Mouse (Mus musculus) ovary, adult 18-20 months (tissue): ENCODE data around the gene Deaf1.

Experiments used
- DNase-seq: peaks from one replicate; pipeline ENCODE4 v3.0.0; 2022; ENCODE audit warnings: low spot score, mixed read lengths

Gene Deaf1

GRCm38 (mm10) chr7:141327469-141328372, at the start of gene Deaf1, which contains the start of gene Tmem80:
TSS of gene Deaf1 (minus strand) at chr7:141327690.
TSS of gene Tmem80 (plus strand) at chr7:141327739.
- peak; percentile 98 for DNase-seq

GRCm38 (mm10) chr7:141374399-141374798, 46.9 kb upstream of the Deaf1 start:
- DNase-seq, result no peak

GRCm38 (mm10) chr7:141373611-141374010, 46.1 kb upstream of the Deaf1 start:
- no peak for DNase-seq

GRCm38 (mm10) chr7:141371942-141372595, 44.6 kb upstream of the Deaf1 start:
- no peak for DNase-seq

- no peak for DNase-seq
These were observed 42.4 kb upstream of the Deaf1 start for GRCm38 (mm10) chr7:141369918-141370317.

GRCm38 (mm10) chr7:141367358-141367757, 39.9 kb upstream of the Deaf1 start:
- no peak for DNase-seq

- DNase-seq, result no peak
These were observed 37.6 kb upstream of the Deaf1 start for GRCm38 (mm10) chr7:141365049-141365445.

GRCm38 (mm10) chr7:141364349-141365048, 37.0 kb upstream of the Deaf1 start:
- no peak for DNase-seq

GRCm38 (mm10) chr7:141363752-141364125, 36.2 kb upstream of the Deaf1 start:
- no peak for DNase-seq

- no peak for DNase-seq
These were observed 35.7 kb upstream of the Deaf1 start for GRCm38 (mm10) chr7:141363106-141363751.

GRCm38 (mm10) chr7:141361510-141361909, 34.0 kb upstream of the Deaf1 start:
- DNase-seq, result no peak

GRCm38 (mm10) chr7:141356971-141357370, 29.5 kb upstream of the Deaf1 start:
- no peak for DNase-seq

- no peak for DNase-seq
These were observed 28.3 kb upstream of the Deaf1 start for GRCm38 (mm10) chr7:141355626-141356326.

- DNase-seq, result no peak
These were observed 27.6 kb upstream of the Deaf1 start for GRCm38 (mm10) chr7:141355051-141355450.

- DNase-seq, result no peak
These were observed 23.6 kb upstream of the Deaf1 start for GRCm38 (mm10) chr7:141351061-141351460.

GRCm38 (mm10) chr7:141344787-141345186, 17.3 kb upstream of the Deaf1 start:
- DNase-seq, result no peak

- DNase-seq, result no peak
These were observed 16.2 kb upstream of the Deaf1 start for GRCm38 (mm10) chr7:141343696-141344095.

- no peak for DNase-seq
These were observed 15.7 kb upstream of the Deaf1 start for GRCm38 (mm10) chr7:141343230-141343629.

- no peak for DNase-seq
These were observed 14.3 kb upstream of the Deaf1 start for GRCm38 (mm10) chr7:141341689-141342226.

- no peak for DNase-seq
These were observed 13.0 kb upstream of the Deaf1 start for GRCm38 (mm10) chr7:141340476-141340875.

GRCm38 (mm10) chr7:141340023-141340422, 12.5 kb upstream of the Deaf1 start:
- no peak for DNase-seq
